Mouse (Mus musculus): ENCODE measurements around the gene H2-Ob. TPM values are rescaled to one million over a fixed set of nuclear protein-coding genes. Genes with fewer than 3 reads are reported as not detected.

H2-Ob gene
- polyA plus RNA-seq (2011; ENCODE audit: insufficient read depth, insufficient read length, low replicate concordance, missing spikeins) = 30.9 and 72.2 TPM in 2 replicates

DNA sequence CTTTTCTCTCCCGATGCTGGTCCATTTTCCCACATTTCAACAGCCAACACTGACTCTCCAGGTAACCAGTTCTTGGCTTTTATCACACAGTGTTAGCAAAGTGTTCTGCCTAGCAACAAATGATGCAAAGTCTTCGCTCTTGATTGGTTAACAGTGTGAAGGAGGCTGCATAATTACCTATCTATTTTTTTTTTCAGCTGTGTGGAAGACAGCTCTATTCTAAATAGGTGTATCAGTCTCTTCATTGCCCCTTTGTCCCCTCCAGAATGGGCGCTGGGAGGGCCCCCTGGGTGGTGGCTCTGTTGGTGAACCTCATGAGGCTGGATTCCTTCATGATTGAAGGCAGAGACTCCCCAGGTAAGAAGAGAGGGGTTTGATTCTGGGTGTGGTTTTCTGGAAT lies at the start of gene H2-Ob:
H2-Ob (plus strand) TSS at position 198 of the 400 bp plus-strand sequence.
- Histone ChIP-seq H3K4me3 (replicated peaks; ENCODE audit: control insufficient read depth, low read depth, low read length) (peak within 1 kb of the TSS; percentile 45), H3K27ac (ENCODE audit: control insufficient read depth, insufficient read depth, low read depth, low read length, poor library complexity) (peak within 1 kb of the TSS; percentile 94), H3K4me1 (ENCODE audit: control insufficient read depth, insufficient read depth, low read length) (no peaks in the 10 kb centered on the region; the same call in 1 of the 2 replicates)
- TF ChIP-seq CTCF (IDR thresholded peaks at IDR 0.05; ENCODE audit: control insufficient read depth, insufficient read depth, low read length) (no peak), POLR2A (IDR thresholded peaks at IDR 0.05; ENCODE audit: borderline replicate concordance, control insufficient read depth, low read depth, low read length) (no peak)
- 23% methylated on average over 3 of the region's 3 CpGs for WGBS

DNA sequence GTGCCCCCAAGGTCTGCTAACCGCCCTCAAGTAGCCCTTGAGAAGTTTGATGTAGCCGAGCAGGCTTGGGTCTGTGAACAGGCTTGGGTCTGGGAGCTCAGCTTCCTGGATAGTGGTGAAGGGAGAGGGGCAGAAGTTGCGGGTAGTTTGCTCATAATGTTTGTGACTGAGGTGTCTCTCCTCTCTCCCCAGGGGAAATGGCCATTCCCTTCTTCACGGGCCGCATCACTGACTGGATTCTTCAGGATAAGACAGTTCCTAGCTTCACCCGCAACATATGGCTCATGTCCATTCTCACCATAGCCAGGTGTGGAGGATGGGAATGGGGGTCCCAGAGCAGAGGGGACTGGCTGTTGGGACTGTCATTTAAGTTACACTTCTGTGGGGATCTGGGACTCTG lies 49.7 kb upstream of the H2-Ob start:
- peak overlapping the region; percentile 34 for H3K4me3 ChIP-seq (replicated peaks; ENCODE audit: control insufficient read depth, low read depth, low read length)
- TF ChIP-seq CTCF (IDR thresholded peaks at IDR 0.05; ENCODE audit: control insufficient read depth, insufficient read depth, low read length) (no peak), POLR2A (IDR thresholded peaks at IDR 0.05; ENCODE audit: borderline replicate concordance, control insufficient read depth, low read depth, low read length) (no peak)

DNA sequence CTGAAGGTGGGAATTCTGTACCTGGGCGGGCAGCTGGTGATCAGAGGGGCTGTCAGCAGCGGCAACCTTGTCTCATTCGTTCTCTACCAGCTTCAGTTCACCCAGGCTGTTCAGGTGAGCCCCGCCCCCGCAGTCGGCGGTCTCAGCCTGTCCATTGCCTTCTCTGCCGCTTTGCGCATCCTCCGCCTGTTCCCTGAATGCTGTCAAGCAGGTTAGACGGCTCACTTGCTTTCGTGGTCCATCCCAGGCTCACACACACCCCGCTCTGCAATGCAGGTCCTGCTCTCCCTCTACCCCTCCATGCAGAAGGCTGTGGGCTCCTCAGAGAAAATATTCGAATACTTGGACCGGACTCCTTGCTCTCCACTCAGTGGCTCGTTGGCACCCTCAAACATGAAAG lies 45.9 kb upstream of the H2-Ob start:
- WGBS = 87% methylated on average over 16 of the region's 16 CpGs
- Histone ChIP-seq H3K4me1 (ENCODE audit: control insufficient read depth, insufficient read depth, low read length) (peaks cover 1% of the 10 kb centered on the region; the same call in 1 of the 2 replicates), H3K4me3 (replicated peaks; ENCODE audit: control insufficient read depth, low read depth, low read length) (no peak overlapping the region), H3K27ac (ENCODE audit: control insufficient read depth, insufficient read depth, low read depth, low read length, poor library complexity) (no peak overlapping the region)
- TF ChIP-seq POLR2A (IDR thresholded peaks at IDR 0.05; ENCODE audit: borderline replicate concordance, control insufficient read depth, low read depth, low read length) = no peak
- TF ChIP-seq CTCF (IDR thresholded peaks at IDR 0.05; ENCODE audit: control insufficient read depth, insufficient read depth, low read length) = no peak

More for the DNA sequence above, 49.7 kb upstream of the H2-Ob start:
- no peak overlapping the region for H3K27ac ChIP-seq (ENCODE audit: control insufficient read depth, insufficient read depth, low read depth, low read length, poor library complexity)
- H3K4me1 ChIP-seq (ENCODE audit: control insufficient read depth, insufficient read depth, low read length) = peaks cover 2% of the 10 kb centered on the region
- WGBS = 34% methylated on average over 6 of the region's 6 CpGs

GRCm38 (mm10) chr17:34193468-34193867 lies 45.2 kb upstream of the H2-Ob start:
- TF ChIP-seq CTCF (IDR thresholded peaks at IDR 0.05; ENCODE audit: control insufficient read depth, insufficient read depth, low read length) = no peak
- TF ChIP-seq POLR2A (IDR thresholded peaks at IDR 0.05; ENCODE audit: borderline replicate concordance, control insufficient read depth, low read depth, low read length) = no peak
- WGBS = 74% methylated on average over 8 of the region's 8 CpGs
- H3K4me1 ChIP-seq (ENCODE audit: control insufficient read depth, insufficient read depth, low read length) = peaks cover 1% of the 10 kb centered on the region; the same call in 1 of the 2 replicates

GRCm38 (mm10) chr17:34194723-34195122 lies 44.0 kb upstream of the H2-Ob start:
- H3K4me3 ChIP-seq (replicated peaks; ENCODE audit: control insufficient read depth, low read depth, low read length) = no peak overlapping the region
- no peak overlapping the region for H3K27ac ChIP-seq (ENCODE audit: control insufficient read depth, insufficient read depth, low read depth, low read length, poor library complexity)
- peaks cover 1% of the 10 kb centered on the region; the same call in 1 of the 2 replicates for H3K4me1 ChIP-seq (ENCODE audit: control insufficient read depth, insufficient read depth, low read length)
- TF ChIP-seq POLR2A (IDR thresholded peaks at IDR 0.05; ENCODE audit: borderline replicate concordance, control insufficient read depth, low read depth, low read length) = no peak
- TF ChIP-seq CTCF (IDR thresholded peaks at IDR 0.05; ENCODE audit: control insufficient read depth, insufficient read depth, low read length) = no peak
- 90% methylated on average over 4 of the region's 4 CpGs for WGBS

More at GRCm38 (mm10) chr17:34193468-34193867, 45.2 kb upstream of the H2-Ob start:
- Histone ChIP-seq H3K27ac (ENCODE audit: control insufficient read depth, insufficient read depth, low read depth, low read length, poor library complexity) (no peak overlapping the region), H3K4me3 (replicated peaks; ENCODE audit: control insufficient read depth, low read depth, low read length) (no peak overlapping the region)

DNA sequence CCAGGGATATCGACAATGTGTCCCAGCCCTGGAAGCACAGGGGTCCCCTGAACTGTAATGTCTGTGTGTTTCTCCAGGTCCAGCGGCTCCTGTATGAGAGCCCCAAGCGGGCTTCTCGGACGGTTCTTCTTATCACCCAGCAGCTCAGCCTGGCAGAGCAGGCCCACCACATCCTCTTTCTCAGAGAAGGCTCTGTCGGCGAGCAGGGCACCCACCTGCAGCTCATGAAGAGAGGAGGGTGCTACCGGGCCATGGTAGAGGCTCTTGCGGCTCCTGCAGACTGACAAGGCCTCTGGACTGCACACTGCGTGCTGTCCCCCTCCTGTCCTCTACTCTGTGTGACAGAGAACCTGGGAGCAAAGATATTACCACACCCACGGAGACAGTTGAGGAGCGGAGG lies 42.2 kb upstream of the H2-Ob start:
- WGBS = 6% methylated on average over 12 of the region's 12 CpGs
- peak overlapping the region; percentile 58 for H3K27ac ChIP-seq (ENCODE audit: control insufficient read depth, insufficient read depth, low read depth, low read length, poor library complexity)
- TF ChIP-seq POLR2A (IDR thresholded peaks at IDR 0.05; ENCODE audit: borderline replicate concordance, control insufficient read depth, low read depth, low read length) = peak; percentile 23; the same call in 1 of the 2 replicates
- TF ChIP-seq CTCF (IDR thresholded peaks at IDR 0.05; ENCODE audit: control insufficient read depth, insufficient read depth, low read length) = no peak
- peaks cover 1% of the 10 kb centered on the region; the same call in 1 of the 2 replicates for H3K4me1 ChIP-seq (ENCODE audit: control insufficient read depth, insufficient read depth, low read length)
- no peak overlapping the region for H3K4me3 ChIP-seq (replicated peaks; ENCODE audit: control insufficient read depth, low read depth, low read length)

GRCm38 (mm10) chr17:34196941-34197894 lies 41.5 kb upstream of the H2-Ob start, which contains the start of gene Psmb8:
Gene Psmb8, plus strand, starts transcription at chr17:34197721.
- peaks cover 2% of the 10 kb centered on the region; the same call in 1 of the 2 replicates for H3K4me1 ChIP-seq (ENCODE audit: control insufficient read depth, insufficient read depth, low read length)
- WGBS = 8% methylated on average over 41 of the region's 41 CpGs
- TF ChIP-seq CTCF (IDR thresholded peaks at IDR 0.05; ENCODE audit: control insufficient read depth, insufficient read depth, low read length) = no peak
- peak; percentile 41; the same call in 1 of the 2 replicates for TF ChIP-seq POLR2A (IDR thresholded peaks at IDR 0.05; ENCODE audit: borderline replicate concordance, control insufficient read depth, low read depth, low read length)
- peak within 1 kb of the TSS; percentile 84 for H3K27ac ChIP-seq (ENCODE audit: control insufficient read depth, insufficient read depth, low read depth, low read length, poor library complexity)
- H3K4me3 ChIP-seq (replicated peaks; ENCODE audit: control insufficient read depth, low read depth, low read length) = peak within 1 kb of the TSS; percentile 81

Data from bone marrow, adult 2 months (tissue).